Mouse (Mus musculus) thymus, postnatal 36 days (tissue): ENCODE results near the gene Gm28079.
"Not testable (repeated sequence)": the region's sequence is repeated elsewhere in the genome, so short reads cannot be mapped to it uniquely, and the experiment has no call there.

Experiments
- DNase-seq, 2 experiments: peaks; one replicate each; pipeline ENCODE4 v3.0.0; 2022; ENCODE audit warnings: mixed read lengths in 2 of 2

Gm28079 gene

GRCm38 (mm10) chrY:70014799-70015198 is at the start of gene Gm28079:
Gene Gm28079, minus strand, starts transcription at chrY:70014899.
- DNase-seq: not testable (repeated sequence)
